Mouse (Mus musculus): Measurements from ENCODE around the gene Ppp4r4.
"Not testable (repeated sequence)": the region's sequence is repeated elsewhere in the genome, so short reads cannot be mapped to it uniquely, and the experiment has no call there.

Gene Ppp4r4

DNA sequence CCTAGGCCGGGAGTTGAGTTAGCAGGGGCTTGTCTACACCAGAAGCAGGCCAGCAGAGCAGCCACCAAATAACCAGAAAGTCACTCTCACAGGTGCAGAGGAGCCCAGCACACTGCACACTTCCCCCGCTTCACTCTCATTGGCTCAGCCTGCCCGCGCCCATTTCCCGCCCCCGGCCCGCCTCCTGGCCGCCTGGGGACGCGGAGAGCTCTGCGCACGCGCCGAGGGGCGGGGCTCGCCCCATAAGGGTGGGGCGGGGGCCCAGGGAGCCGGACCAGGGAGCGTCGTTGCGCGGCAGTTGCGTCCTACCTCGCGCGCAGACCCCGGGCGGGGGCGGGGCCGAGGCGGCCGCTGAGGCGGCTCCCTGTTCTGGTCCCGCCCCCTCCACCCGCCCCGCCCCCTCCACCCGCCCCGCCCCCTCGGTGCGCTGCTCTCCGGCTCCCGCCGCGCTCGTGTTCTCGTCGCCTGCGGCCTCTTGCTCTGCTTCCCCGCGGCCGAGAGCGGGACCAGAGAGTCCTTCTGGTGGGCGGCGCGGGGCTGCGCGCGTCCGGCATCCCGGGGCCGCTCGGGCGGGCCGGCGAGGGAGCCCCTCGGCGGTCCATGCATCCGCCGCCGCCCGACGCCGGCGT lies at the start of gene Ppp4r4:
Gene Ppp4r4 (plus strand): TSS at position 264 of the 629 bp plus-strand sequence.
- DNase-seq (ENCODE audit: low read depth, low spot score): peak; percentile 88

DNA sequence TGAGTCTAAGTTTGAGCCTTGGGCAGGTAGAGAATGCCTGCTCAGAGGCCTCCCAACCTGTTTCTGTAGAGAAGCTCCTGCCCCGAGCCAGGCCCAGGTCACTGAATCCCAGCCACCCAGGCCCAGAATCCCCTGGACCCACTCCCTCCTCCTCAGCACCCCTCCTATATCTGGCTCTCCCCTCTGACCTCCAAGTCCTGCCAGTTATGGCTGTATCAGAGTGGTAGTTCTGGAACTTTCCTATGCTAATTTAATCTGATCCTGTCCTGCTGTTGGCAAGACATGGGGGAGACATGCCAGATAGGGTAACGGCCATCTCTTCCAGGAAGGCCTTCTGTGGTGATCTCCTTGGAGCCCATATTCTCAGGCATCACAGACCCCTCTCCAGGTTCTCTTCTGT lies 49.3 kb upstream of the Ppp4r4 start:
- DNase-seq (ENCODE audit: low read depth, low spot score): no peak

DNA sequence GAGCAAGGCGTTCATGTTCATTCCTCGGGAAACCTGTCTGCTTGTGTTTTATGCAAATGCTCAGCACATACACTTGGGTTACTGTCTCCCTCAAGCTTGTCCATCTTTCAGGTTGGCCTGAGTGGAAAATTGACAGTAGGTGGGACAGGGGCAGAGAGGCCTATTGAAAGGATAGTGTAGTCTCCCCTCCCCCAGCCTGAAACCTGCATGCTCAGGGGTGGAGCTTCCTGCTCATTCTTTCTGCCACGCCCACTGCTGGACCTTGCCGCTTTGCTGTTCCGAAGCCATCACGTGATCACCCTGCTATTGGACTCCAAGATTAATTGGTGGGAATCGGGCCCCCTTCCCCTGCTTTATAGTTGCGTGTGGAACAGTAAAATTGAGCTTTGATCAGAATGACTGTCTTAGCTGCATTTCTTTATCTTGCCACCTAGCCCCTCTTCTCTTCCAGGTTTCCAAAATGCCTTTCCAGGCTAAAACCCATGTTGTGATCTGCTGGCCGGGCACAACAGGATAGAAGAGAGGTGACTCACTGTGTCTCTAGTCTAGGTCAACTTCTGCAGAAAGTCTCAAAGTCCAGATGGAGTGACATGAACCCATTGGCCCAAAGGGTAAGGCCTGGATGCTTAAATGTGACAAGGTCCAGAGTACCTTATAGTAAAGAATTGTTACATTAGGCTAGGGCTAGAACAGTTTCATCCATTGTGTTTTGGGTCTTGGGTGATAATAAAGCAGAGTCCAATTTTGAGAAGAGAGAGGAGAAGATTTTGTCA lies 47.7 kb upstream of the Ppp4r4 start:
- DNase-seq (ENCODE audit: low read depth, low spot score): not testable (repeated sequence)

DNA sequence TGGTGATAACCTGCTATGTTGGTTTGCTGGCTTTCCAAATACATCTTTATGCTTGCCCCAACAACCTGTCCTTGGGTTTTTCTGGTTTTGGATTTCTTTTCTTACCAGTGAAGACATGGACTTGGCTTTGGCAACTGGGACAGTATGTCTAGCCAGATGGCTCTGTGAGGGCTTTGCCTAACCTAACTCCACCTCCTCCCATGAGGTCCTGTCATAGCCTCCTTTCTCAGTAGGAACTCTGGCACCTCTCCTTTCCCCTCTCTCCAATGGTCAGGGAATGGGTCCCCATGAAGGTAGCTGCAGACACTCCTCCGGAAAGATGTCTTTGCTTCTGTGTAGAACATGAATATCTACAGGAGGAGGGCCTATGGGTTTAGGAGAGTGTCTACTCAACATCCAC lies 45.4 kb upstream of the Ppp4r4 start:
- no peak for DNase-seq (ENCODE audit: low read depth, low spot score)

DNA sequence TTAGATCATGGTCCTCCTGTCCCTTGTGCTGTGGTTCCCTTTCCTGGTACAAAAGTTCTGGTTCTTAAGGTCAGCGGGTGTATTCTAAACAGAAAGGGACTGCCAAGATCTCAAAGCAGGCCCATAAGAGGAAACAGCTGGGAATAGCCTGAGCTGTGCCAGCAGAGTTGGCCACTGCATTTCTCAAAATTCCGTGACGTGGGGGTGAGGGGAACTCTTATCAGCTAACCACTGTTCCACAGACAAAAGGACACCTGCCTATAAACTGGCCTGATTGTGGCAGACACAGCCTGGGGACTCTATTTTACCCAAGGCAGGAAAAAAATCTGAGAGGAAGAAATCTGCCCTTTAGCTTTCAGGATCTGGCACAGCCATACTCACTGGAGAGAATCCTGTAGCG lies 44.8 kb upstream of the Ppp4r4 start:
- no peak for DNase-seq (ENCODE audit: low read depth, low spot score)

GRCm38 (mm10) chr12:103487750-103488149 lies 44.3 kb upstream of the Ppp4r4 start:
- DNase-seq (ENCODE audit: low read depth, low spot score): no peak

GRCm38 (mm10) chr12:103491091-103491730 lies 40.9 kb upstream of the Ppp4r4 start:
- DNase-seq (ENCODE audit: low read depth, low spot score): no peak

DNA sequence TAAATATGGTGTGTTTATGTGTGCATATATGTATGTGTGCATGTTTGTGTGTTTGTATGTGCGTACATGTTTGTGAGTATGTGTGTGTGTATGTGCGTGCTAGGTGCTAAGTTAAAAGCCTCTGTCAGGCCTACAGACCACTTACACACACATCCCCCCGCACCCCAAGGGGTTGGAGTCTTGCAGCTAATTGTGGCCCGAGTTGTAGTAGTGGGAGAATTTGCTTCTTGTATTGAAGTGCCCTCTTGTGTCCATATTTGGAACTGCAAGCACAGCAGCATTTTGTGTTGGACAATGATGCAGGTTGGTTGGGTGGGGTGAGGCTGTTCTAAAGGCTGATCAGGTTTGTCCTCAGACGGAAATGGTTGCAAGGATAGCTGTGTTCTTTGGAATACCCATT lies 39.3 kb upstream of the Ppp4r4 start:
- no peak for DNase-seq (ENCODE audit: low read depth, low spot score)

- no peak for DNase-seq (ENCODE audit: low read depth, low spot score)
Observed at GRCm38 (mm10) chr12:103494486-103494885, 37.6 kb upstream of the Ppp4r4 start.

DNA sequence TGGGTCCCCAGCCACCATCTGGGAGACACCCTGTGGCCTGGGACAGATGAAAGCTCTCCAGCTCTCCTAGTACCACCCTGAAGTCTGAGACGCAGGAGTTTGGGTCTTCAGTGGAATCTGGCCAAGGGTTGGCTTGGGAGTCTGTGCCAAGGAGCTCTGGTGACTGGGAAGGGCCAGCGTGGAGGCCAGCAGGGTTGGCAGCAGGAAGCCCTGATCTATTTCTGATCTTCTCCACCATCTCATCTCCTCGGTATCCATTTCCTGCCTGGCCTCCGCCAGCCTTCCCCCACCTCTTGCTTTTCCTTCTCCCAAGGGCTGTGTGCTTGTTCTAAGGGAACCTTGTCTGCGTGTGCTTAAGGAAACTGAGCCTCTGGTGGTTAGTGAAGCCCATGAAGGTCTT lies 33.3 kb upstream of the Ppp4r4 start:
- DNase-seq (ENCODE audit: low read depth, low spot score): no peak

DNA sequence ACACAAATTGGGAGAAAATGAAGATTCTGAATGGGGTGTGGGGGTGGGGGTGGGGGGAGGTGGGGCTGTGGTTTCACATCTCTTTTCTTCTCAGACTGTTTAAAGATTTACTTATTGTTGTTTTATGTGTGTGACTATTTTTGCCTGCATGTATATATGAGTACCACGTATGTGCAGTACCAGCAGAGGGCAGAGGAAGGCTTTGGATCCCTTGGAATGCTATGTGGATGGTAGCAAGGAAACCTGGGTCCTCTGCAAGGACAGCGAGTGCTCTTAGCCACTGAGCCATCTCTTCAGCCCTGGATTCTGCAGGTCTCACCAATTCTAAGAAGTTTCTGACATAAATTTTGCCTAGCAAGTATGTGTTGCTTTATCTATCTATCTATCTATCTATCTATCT lies 32.8 kb upstream of the Ppp4r4 start:
- no peak for DNase-seq (ENCODE audit: low read depth, low spot score)

DNA sequence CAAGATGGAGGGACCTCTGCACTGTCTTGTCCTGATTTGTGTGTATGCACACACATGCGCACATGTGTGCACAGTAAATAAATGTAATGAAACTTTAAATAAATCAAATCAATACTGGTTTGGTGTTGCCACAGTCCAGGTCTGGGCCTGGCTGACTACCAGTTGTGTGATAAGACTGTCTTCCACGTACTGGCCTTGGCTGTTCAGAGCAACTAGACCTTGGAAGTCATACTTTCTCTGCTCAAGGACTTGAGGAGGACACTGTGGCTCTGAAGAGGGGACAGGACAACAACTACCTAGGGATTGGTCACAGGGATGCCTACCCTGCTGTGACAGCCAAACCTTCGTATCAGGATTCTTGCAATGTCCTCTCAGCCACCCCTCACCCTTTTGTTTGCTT lies 28.8 kb upstream of the Ppp4r4 start:
- DNase-seq (ENCODE audit: low read depth, low spot score): no peak

DNA sequence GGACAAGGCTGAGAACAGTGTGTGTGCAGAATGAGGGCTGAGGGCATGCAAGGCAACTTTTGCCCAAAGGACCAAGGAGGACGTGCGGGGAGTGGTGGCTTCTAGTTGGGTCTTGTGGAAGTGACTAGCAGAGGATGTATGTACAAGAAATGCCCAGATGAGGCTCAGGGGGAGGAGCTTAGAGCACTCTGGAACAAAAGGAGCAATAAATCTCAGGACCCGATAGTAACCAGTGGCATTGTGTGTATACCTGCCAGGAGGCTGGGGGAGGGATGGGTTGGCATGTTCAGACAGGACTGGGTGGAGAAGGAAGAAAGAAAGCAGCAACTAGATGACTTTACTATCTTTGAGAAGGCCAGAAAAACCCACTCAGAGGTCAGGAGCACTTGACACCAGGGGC lies 27.7 kb upstream of the Ppp4r4 start:
- DNase-seq (ENCODE audit: low read depth, low spot score): no peak

DNA sequence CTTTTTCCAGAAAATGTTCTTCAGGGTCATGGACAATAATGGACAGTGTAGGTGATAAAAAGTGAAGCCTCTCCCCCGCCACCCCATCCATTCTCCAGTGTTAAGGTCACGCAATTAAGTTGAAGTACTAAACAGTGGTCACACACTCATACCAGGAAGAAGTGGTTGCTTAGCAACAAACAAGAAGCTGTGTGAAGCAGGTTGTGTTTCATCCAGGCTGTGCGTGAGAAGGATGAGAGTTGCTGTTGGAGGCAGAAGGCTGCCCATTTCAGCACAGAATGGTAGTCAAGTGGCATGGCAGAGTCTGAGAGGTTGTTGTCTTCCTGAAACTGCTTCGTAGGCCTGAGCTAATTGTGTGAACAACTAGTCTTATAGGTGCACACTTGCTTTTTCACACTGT lies 23.7 kb upstream of the Ppp4r4 start:
- DNase-seq (ENCODE audit: low read depth, low spot score): no peak

- DNase-seq (ENCODE audit: low read depth, low spot score): peak; percentile 70
Observed at GRCm38 (mm10) chr12:103509893-103510292, 22.2 kb upstream of the Ppp4r4 start.

DNA sequence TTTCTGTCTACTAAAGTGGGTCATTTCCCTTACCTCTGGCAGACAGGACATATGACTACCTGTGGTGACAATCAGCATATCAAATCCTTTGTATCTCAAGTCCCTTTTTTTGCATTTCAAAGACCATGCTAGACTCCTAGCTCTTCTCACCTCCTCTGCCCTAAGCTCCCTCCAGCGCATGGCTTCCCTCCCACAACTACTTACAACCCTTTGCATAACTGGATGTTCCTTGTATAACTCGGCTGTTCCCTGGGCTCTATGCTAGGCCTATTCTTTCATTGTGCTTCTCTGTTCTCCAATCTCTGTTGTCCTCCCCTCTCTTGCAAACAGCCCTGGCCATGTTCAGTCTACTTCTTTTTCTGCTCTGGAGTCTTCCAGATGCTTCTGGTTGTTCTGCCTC lies 20.5 kb upstream of the Ppp4r4 start:
- DNase-seq (ENCODE audit: low read depth, low spot score): no peak

DNA sequence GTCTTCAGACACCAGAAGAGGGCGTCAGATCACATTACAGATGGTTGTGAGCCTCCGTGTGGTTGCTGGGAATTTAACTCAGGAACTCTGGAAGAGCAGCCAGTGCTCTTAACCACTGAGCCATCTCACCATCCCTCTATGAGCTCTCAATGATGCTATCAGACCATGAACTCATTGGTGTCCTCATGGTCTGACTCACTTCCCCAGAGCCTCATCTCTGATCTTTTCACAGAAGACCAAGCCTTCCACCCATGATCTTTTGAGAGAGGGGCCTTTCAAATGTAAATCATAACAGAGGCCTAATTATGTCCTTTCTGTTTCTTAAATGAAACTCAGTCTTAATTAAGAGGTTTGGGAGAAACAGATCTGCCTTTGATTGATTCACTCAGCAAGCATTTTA lies 19.0 kb upstream of the Ppp4r4 start:
- no peak for DNase-seq (ENCODE audit: low read depth, low spot score)

DNA sequence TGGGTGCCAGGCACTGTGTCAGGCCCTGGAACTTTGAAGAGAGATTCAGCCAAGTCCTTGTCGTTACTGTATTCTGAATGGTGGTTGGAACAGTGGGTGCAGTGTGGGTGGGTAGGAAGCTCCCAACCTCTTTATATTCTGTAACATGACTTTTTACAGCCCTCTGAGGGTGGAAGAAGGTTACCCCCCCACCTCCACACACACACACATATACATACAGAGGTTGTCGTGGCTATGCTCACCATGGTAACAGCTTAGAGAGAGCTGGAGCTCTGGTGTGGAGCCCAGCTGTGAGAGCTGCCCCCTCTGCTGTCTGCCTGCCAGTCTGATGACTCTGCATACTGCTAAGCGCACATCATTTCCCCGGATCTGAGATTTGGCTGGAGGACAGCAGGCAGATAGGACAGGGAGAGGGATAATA lies 18.6 kb upstream of the Ppp4r4 start:
- DNase-seq (ENCODE audit: low read depth, low spot score): peak; percentile 70

- DNase-seq (ENCODE audit: low read depth, low spot score): peak; percentile 80
Observed at GRCm38 (mm10) chr12:103514354-103514753, 17.7 kb upstream of the Ppp4r4 start.

DNA sequence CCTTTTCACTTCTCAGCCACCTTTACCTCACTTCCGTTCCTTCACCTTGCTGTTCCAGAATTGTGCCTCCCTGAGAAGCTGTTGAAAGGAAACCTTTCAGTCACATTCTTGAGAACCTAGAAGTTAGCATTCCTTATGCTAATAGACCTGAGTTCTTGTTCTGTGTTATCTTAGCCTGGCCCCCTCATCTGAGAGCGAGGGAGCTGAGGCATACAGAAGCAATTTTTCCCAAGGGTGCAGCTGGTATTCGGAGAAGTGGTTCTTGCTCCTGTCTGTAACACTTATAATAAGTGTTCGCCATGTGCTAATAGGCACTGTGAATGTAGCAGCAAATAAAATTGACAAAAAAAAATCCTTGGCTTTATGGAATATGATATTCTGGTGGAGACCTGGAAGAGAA lies 16.4 kb upstream of the Ppp4r4 start:
- no peak for DNase-seq (ENCODE audit: low read depth, low spot score)

DNA sequence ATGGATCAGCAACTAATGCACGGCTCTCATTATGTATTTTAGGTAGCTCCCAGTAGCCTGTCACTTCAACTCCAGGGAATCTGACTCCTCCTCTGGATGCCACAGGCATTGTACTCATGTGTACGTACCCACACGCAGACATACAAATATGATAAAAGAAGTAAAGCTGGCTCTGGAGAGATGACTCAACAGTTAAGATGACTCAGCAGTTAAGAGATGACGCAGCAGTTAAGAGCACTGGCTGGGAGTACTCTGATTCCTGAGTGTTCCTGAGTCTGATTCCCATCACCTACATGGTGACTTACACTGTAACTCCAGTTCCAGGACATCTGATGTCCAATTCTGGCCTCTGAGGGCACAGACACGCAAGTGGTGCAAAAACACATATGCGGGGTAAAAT lies 13.4 kb upstream of the Ppp4r4 start:
- no peak for DNase-seq (ENCODE audit: low read depth, low spot score)

DNA sequence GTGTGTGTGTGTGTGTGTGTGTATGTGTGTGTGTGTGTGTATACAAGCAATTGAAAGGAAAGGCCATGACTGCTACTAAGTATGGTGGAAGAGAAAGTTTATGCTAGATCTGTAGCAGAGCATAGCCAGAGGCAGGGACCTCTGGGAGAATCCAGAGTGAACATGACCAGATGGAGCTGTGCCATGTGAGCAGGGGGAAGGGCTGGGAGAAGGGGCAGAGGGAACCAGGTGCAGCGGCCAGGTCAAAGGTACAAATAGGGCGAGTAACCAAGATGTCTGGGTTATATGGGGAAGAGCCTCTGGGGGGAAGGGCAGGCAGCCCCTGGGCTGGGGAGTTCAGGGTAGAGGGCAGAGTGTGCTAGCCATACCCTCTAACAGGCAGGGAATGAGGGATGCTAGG lies 1.5 kb upstream of the Ppp4r4 start:
- no peak for DNase-seq (ENCODE audit: low read depth, low spot score)

Measured in telencephalon, adult 2 months (tissue).